Mouse (Mus musculus): ENCODE data around the gene Trub1. TPM values are rescaled to one million over a fixed set of nuclear protein-coding genes. Genes with fewer than 3 reads are reported as not detected.

Trub1 gene
- total and polyA plus RNA-seq, 3 experiments, result 7.0 to 19.2 (median 10.7) TPM

GRCm38 (mm10) chr19:57451762-57452161, 950 bp upstream of the Trub1 start:
- ATAC-seq (ENCODE audit: extremely low read depth, insufficient number of reproducible peaks, low FRiP score, poor library complexity, severe bottlenecking) (no peak), DNase-seq (ENCODE audit: low spot score) (no peak)

DNA sequence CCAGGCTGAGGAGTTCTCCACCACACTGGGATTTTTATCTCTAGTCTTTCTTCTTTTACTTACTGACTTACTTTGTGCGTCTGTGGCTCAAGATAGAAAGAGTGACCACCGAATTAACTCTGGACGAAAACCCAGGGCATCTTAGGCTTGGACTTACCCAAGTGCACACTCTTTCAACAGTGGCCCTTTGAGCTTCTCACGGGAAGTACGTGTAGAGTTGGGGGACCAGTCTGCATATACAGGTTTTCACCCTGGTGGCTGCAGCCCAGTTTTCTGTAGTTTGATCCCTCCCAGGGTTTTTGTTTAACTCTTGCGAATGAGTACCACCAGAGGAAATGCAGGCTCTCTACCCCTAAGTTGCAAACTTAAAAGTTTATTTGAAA, 497 bp downstream of the Trub1 start:
- peak; percentile 8 for DNase-seq (ENCODE audit: low spot score)

More at GRCm38 (mm10) chr19:57451762-57452161, 950 bp upstream of the Trub1 start:
- Histone ChIP-seq H3K36me3 (replicated peaks) (peaks cover 11% of the 10 kb centered on the region), H3K4me1 (ENCODE audit: insufficient read depth, low read depth, low read length) (peaks cover 8% of the 10 kb centered on the region), H3K27me3 (ENCODE audit: insufficient read depth, low read length) (no peaks in the 10 kb centered on the region; the same call in 1 of the 2 replicates), H3K9me3 (replicated peaks) (no peaks in the 10 kb centered on the region), H3K4me3 (ENCODE audit: low read depth, low read length) (no peak overlapping the region)
- TF ChIP-seq GATA1 (IDR thresholded peaks at IDR 0.05; ENCODE audit: borderline replicate concordance, low read length) (no peak), POLR2AphosphoS5 (IDR thresholded peaks at IDR 0.05; ENCODE audit: insufficient replicate concordance, low read depth, low read length) (no peak), CTCF (IDR thresholded peaks at IDR 0.05; ENCODE audit: low read depth, low read length) (no peak), GATA2 (IDR thresholded peaks at IDR 0.05; ENCODE audit: borderline replicate concordance, low read depth, low read length) (no peak), TAL1 (conservative IDR thresholded peaks at IDR 0.05; ENCODE audit: low read depth, low read length) (no peak)

GRCm38 (mm10) chr19:57455286-57455960, 2.7 kb downstream of the Trub1 start:
- Histone ChIP-seq H3K9me3 (replicated peaks) (no peaks in the 10 kb centered on the region), H3K27me3 (ENCODE audit: insufficient read depth, low read length) (no peaks in the 10 kb centered on the region), H3K4me3 (ENCODE audit: low read depth, low read length) (no peak overlapping the region), H3K4me1 (ENCODE audit: insufficient read depth, low read depth, low read length) (peaks cover 8% of the 10 kb centered on the region), H3K36me3 (replicated peaks) (peaks cover 34% of the 10 kb centered on the region)
- no peak for DNase-seq (ENCODE audit: low spot score)
- TF ChIP-seq CTCF (IDR thresholded peaks at IDR 0.05; ENCODE audit: low read depth, low read length), result no peak
- no peak for TF ChIP-seq POLR2AphosphoS5 (IDR thresholded peaks at IDR 0.05; ENCODE audit: insufficient replicate concordance, low read depth, low read length)
- no peak for TF ChIP-seq GATA1 (IDR thresholded peaks at IDR 0.05; ENCODE audit: borderline replicate concordance, low read length)
- no peak for TF ChIP-seq TAL1 (conservative IDR thresholded peaks at IDR 0.05; ENCODE audit: low read depth, low read length)
- no peak for TF ChIP-seq GATA2 (IDR thresholded peaks at IDR 0.05; ENCODE audit: borderline replicate concordance, low read depth, low read length)
- no peak for ATAC-seq (ENCODE audit: extremely low read depth, insufficient number of reproducible peaks, low FRiP score, poor library complexity, severe bottlenecking)

More for the DNA sequence above, 497 bp downstream of the Trub1 start:
- Histone ChIP-seq H3K4me3 (ENCODE audit: low read depth, low read length) (peak overlapping the region; percentile 98), H3K27me3 (ENCODE audit: insufficient read depth, low read length) (no peaks in the 10 kb centered on the region), H3K36me3 (replicated peaks) (peaks cover 18% of the 10 kb centered on the region), H3K9me3 (replicated peaks) (no peaks in the 10 kb centered on the region), H3K4me1 (ENCODE audit: insufficient read depth, low read depth, low read length) (peaks cover 8% of the 10 kb centered on the region)
- peak; percentile 26; the same call in 1 of the 2 replicates for ATAC-seq (ENCODE audit: extremely low read depth, insufficient number of reproducible peaks, low FRiP score, poor library complexity, severe bottlenecking)
- no peak for TF ChIP-seq TAL1 (conservative IDR thresholded peaks at IDR 0.05; ENCODE audit: low read depth, low read length)
- no peak for TF ChIP-seq GATA2 (IDR thresholded peaks at IDR 0.05; ENCODE audit: borderline replicate concordance, low read depth, low read length)
- no peak for TF ChIP-seq POLR2AphosphoS5 (IDR thresholded peaks at IDR 0.05; ENCODE audit: insufficient replicate concordance, low read depth, low read length)
- no peak for TF ChIP-seq CTCF (IDR thresholded peaks at IDR 0.05; ENCODE audit: low read depth, low read length)

GRCm38 (mm10) chr19:57457075-57457474, 4.4 kb downstream of the Trub1 start:
- Histone ChIP-seq H3K4me1 (ENCODE audit: insufficient read depth, low read depth, low read length) (peaks cover 6% of the 10 kb centered on the region), H3K4me3 (ENCODE audit: low read depth, low read length) (no peak overlapping the region), H3K9me3 (replicated peaks) (no peaks in the 10 kb centered on the region), H3K36me3 (replicated peaks) (peaks cover 39% of the 10 kb centered on the region), H3K27me3 (ENCODE audit: insufficient read depth, low read length) (no peaks in the 10 kb centered on the region)
- DNase-seq (ENCODE audit: low spot score) (no peak), ATAC-seq (ENCODE audit: extremely low read depth, insufficient number of reproducible peaks, low FRiP score, poor library complexity, severe bottlenecking) (no peak)
- TF ChIP-seq GATA2 (IDR thresholded peaks at IDR 0.05; ENCODE audit: borderline replicate concordance, low read depth, low read length), result no peak
- TF ChIP-seq TAL1 (conservative IDR thresholded peaks at IDR 0.05; ENCODE audit: low read depth, low read length), result no peak
- TF ChIP-seq CTCF (IDR thresholded peaks at IDR 0.05; ENCODE audit: low read depth, low read length), result peak; percentile 52
- TF ChIP-seq POLR2AphosphoS5 (IDR thresholded peaks at IDR 0.05; ENCODE audit: insufficient replicate concordance, low read depth, low read length), result no peak
- no peak for TF ChIP-seq GATA1 (IDR thresholded peaks at IDR 0.05; ENCODE audit: borderline replicate concordance, low read length)

DNA sequence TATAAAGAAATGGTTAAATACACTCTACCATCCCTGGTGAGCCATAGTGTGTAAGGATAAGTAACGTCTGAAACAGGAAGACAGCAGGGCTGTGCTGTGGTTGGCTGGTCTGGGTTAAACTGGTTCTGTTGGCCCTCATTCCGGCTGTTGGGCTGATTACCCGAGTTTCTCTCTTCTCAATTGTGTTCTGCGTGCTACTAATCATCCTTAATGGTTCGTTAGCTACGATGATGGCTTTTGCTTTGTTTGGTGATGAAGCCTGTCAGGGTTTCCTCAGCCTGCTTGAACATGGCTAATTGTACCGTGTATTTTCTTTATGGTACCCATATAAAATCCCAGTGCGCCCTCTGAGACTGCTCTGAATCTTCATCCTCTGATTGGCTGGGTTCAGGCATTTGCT, 11.0 kb downstream of the Trub1 start:
- DNase-seq (ENCODE audit: low spot score) (no peak), ATAC-seq (ENCODE audit: extremely low read depth, insufficient number of reproducible peaks, low FRiP score, poor library complexity, severe bottlenecking) (no peak)
- TF ChIP-seq CTCF (IDR thresholded peaks at IDR 0.05; ENCODE audit: low read depth, low read length) (no peak), POLR2AphosphoS5 (IDR thresholded peaks at IDR 0.05; ENCODE audit: insufficient replicate concordance, low read depth, low read length) (no peak), TAL1 (conservative IDR thresholded peaks at IDR 0.05; ENCODE audit: low read depth, low read length) (no peak), GATA2 (IDR thresholded peaks at IDR 0.05; ENCODE audit: borderline replicate concordance, low read depth, low read length) (no peak), GATA1 (IDR thresholded peaks at IDR 0.05; ENCODE audit: borderline replicate concordance, low read length) (no peak)
- Histone ChIP-seq H3K4me3 (ENCODE audit: low read depth, low read length) (no peak overlapping the region), H3K36me3 (replicated peaks) (peaks cover 72% of the 10 kb centered on the region), H3K27me3 (ENCODE audit: insufficient read depth, low read length) (no peaks in the 10 kb centered on the region), H3K9me3 (replicated peaks) (no peaks in the 10 kb centered on the region), H3K4me1 (ENCODE audit: insufficient read depth, low read depth, low read length) (no peaks in the 10 kb centered on the region)

DNA sequence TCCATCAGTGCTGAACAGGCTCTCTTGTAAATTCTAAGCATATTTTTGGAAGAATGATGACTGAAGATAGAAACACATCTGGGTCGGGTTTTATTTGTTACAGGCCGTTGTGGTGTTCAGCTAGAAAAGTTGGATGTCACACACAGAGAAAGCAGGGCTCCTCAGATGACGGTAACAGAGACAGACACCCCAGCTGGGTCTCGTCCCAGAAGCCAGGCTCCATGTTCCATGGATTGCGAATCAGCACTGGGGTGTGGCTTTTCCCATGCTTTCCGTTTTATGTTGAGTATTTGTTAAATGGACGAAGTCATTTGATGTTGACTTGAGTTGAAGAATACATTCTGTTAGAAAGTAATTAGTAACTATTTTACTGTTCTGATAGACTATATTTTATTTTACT, 13.0 kb downstream of the Trub1 start:
- DNase-seq (ENCODE audit: low spot score) (no peak), ATAC-seq (ENCODE audit: extremely low read depth, insufficient number of reproducible peaks, low FRiP score, poor library complexity, severe bottlenecking) (no peak)
- TF ChIP-seq GATA1 (IDR thresholded peaks at IDR 0.05; ENCODE audit: borderline replicate concordance, low read length) (no peak), CTCF (IDR thresholded peaks at IDR 0.05; ENCODE audit: low read depth, low read length) (no peak), GATA2 (IDR thresholded peaks at IDR 0.05; ENCODE audit: borderline replicate concordance, low read depth, low read length) (no peak), POLR2AphosphoS5 (IDR thresholded peaks at IDR 0.05; ENCODE audit: insufficient replicate concordance, low read depth, low read length) (no peak), TAL1 (conservative IDR thresholded peaks at IDR 0.05; ENCODE audit: low read depth, low read length) (no peak)

More for the DNA sequence above, 13.0 kb downstream of the Trub1 start:
- H3K27me3 ChIP-seq (ENCODE audit: insufficient read depth, low read length), result no peaks in the 10 kb centered on the region
- H3K4me1 ChIP-seq (ENCODE audit: insufficient read depth, low read depth, low read length), result no peaks in the 10 kb centered on the region
- no peak overlapping the region for H3K4me3 ChIP-seq (ENCODE audit: low read depth, low read length)
- H3K9me3 ChIP-seq (replicated peaks), result 0 out of 2 replicates have a peak, but pooled peaks cover 2% of the 10 kb centered on the region
- H3K36me3 ChIP-seq (replicated peaks), result peaks cover 77% of the 10 kb centered on the region

All from G1E (cell line).